Mouse (Mus musculus) neural tube, embryonic 11.5 days (tissue): ENCODE data around the gene Sf3b2. TPM values are rescaled to one million over a fixed set of nuclear protein-coding genes. Genes with fewer than 3 reads are reported as not detected.

ENCODE experiments used
- ATAC-seq: fragments of 200-750 bp; cut with Nextera tagmentation; 2 replicates; pipeline ENCODE4 v1.8.0; 2017; ENCODE audit warnings: moderate number of reproducible peaks, mild to moderate bottlenecking, moderate TSS enrichment, moderate library complexity; ENCODE audit not compliant: insufficient read depth, low FRiP score, low TSS enrichment
- DNase-seq: peaks from one replicate; pipeline ENCODE4 v3.0.0-alpha.2; 2015; ENCODE audit warnings: low spot score
- H3K27ac ChIP-seq: fragments of 300-500 bp; sonication (generic); 2 replicates; pipeline ENCODE4 v1.5.1; 2014; ENCODE audit warnings: low read depth, mild to moderate bottlenecking, low read length
- H3K27me3 ChIP-seq: fragments of 300-500 bp; sonication (generic); 2 replicates; pipeline ENCODE4 v1.6.1; 2014; ENCODE audit warnings: mild to moderate bottlenecking, low read length, mixed read lengths; ENCODE audit not compliant: control insufficient read depth, insufficient read depth
- H3K36me3 ChIP-seq: fragments of 300-500 bp; sonication (generic); 2 replicates; pipeline ENCODE4 v1.6.1; 2014; ENCODE audit warnings: mild to moderate bottlenecking, low read length, moderate library complexity, mixed read lengths; ENCODE audit not compliant: control insufficient read depth, insufficient read depth
- H3K4me1 ChIP-seq: fragments of 300-500 bp; sonication (generic); 2 replicates; pipeline ENCODE4 v1.6.1; 2014; ENCODE audit warnings: low read length, mixed read lengths; ENCODE audit not compliant: control insufficient read depth, insufficient read depth
- H3K4me2 ChIP-seq: fragments of 300-500 bp; sonication (generic); 2 replicates; pipeline ENCODE4 v1.6.1; 2014; ENCODE audit warnings: low read depth, mild to moderate bottlenecking, moderate library complexity
- H3K4me3 ChIP-seq: fragments of 300-500 bp; sonication (generic); 2 replicates; pipeline ENCODE4 v1.5.1; 2014; ENCODE audit warnings: low read depth, low read length
- H3K9ac ChIP-seq: fragments of 300-500 bp; sonication (generic); 2 replicates; pipeline ENCODE4 v1.6.1; 2014; ENCODE audit warnings: mild to moderate bottlenecking, low read length
- H3K9me3 ChIP-seq: fragments of 300-500 bp; sonication (generic); 2 replicates; pipeline ENCODE4 v1.6.1; 2016; ENCODE audit warnings: low read length; ENCODE audit not compliant: control insufficient read depth
- WGBS: fragments of 180-500 bp; shearing (Covaris S2); extraction: QIAGEN DNeasy Blood & Tissue Kit; methylation state at CpG from one replicate; pipeline ENCODE4 v1.1.7; 2014; 5-methylcytosine and 5-hydroxymethylcytosine counted together
- polyA plus RNA-seq: library from polyadenylated mRNA; unstranded; fragments of >200 nt; fragmentation: Nextera tagmentation; extraction: Ambion mirVana; gene quantifications from 2 replicates; pipeline ENCODE4 v1.2.1, GENCODE M21; 2014

Gene Sf3b2
- polyA plus RNA-seq, 1 experiment from 2014 or later = 405 TPM

DNA sequence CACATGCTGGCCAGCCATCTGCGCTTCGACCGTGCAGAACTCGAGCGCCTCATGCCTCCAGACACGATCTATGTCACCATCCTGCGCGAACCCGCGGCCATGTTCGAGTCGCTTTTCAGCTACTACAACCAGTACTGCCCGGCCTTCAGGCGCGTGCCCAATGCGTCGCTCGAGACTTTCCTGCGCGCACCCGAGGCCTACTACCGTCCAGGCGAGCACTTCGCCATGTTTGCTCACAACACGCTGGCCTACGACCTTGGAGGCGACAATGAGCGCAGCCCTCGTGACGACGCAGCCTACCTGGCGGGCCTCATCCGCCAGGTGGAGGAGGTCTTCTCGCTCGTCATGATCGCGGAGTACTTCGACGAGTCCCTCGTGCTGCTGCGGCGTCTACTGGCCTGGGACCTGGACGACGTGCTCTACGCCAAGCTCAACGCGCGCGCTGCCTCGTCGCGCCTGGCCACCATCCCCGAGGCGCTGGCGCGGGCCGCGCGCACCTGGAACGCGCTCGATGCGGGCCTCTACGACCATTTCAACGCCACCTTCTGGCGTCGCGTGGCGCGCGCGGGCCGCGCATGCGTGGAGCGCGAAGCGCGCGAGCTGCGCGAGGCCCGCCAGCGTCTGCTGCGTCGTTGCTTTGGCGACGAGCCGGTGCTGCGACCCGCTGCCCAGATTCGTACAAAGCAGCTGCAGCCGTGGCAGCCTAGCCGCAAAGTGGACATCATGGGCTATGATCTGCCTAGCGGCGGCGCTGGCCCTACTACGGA, 11.9 kb upstream of the Sf3b2 start:
- Histone ChIP-seq H3K36me3 (peaks cover 8% of the 10 kb centered on the region; the same call in 1 of the 2 replicates), H3K4me3 (peak overlapping the region; percentile 20; the same call in 1 of the 2 replicates), H3K9me3 (no peaks in the 10 kb centered on the region), H3K27me3 (no peaks in the 10 kb centered on the region), H3K4me2 (peak overlapping the region; percentile 33), H3K4me1 (no peaks in the 10 kb centered on the region), H3K27ac (no peak overlapping the region), H3K9ac (no peak overlapping the region)
- ATAC-seq (no peak), DNase-seq (peak; percentile 62)
- WGBS = 36% methylated on average over 98 of the region's 98 CpGs

DNA sequence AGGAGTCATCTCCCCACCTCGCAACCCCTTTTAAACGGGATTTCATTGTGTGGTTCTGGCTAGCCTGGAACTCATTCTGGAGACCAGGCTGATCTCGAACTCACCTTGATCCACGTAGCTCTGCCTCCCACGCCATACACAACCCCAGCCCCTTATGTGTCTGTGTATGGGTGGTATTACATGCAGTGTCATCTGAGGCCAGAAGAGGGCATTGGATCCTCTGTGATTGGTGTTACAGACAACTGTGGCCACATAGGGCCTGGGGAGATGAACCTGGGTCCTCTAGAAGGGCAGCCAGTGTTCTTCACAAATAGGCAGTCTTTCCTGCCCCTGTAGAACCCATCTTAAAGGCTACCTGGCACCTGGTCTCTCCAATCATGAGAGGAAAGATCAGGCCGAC, 11.0 kb upstream of the Sf3b2 start:
- no peaks in the 10 kb centered on the region for H3K9me3 ChIP-seq
- DNase-seq (no peak), ATAC-seq (no peak)
- no peak overlapping the region for H3K9ac ChIP-seq
- no peak overlapping the region for H3K4me3 ChIP-seq
- 90% methylated on average over 6 of the region's 6 CpGs for WGBS
- no peaks in the 10 kb centered on the region for H3K27me3 ChIP-seq
- no peak overlapping the region for H3K4me2 ChIP-seq
- H3K27ac ChIP-seq = no peak overlapping the region
- no peaks in the 10 kb centered on the region for H3K4me1 ChIP-seq
- H3K36me3 ChIP-seq = peaks cover 8% of the 10 kb centered on the region; the same call in 1 of the 2 replicates

DNA sequence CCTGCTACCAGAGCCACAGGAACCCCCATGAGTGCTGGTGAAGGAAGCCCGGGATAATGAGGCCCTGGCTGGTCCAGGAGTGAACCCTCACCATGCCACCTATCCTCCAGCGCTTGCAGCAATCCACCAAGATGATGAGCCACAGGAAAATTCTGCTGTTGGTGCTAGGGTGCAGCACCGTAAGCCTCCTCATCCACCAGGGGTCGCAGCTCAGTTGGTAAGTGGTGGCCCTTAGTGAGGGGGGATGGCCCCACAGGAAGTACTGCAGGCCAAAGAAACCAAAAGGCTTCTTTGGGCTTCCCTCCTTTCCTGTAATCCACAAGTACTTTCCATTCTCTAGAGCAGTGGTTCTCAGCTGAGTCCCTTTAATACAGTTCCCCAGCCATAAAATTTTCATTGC, 7.2 kb upstream of the Sf3b2 start:
- H3K36me3 ChIP-seq = peaks cover 8% of the 10 kb centered on the region; the same call in 1 of the 2 replicates
- H3K27me3 ChIP-seq = no peaks in the 10 kb centered on the region
- H3K4me2 ChIP-seq = no peak overlapping the region
- DNase-seq (peak; percentile 55), ATAC-seq (no peak)
- peaks cover 3% of the 10 kb centered on the region; the same call in 1 of the 2 replicates for H3K4me1 ChIP-seq
- WGBS = 22% methylated on average over 4 of the region's 4 CpGs
- H3K9ac ChIP-seq = no peak overlapping the region
- H3K4me3 ChIP-seq = no peak overlapping the region
- no peaks in the 10 kb centered on the region for H3K9me3 ChIP-seq
- no peak overlapping the region for H3K27ac ChIP-seq

DNA sequence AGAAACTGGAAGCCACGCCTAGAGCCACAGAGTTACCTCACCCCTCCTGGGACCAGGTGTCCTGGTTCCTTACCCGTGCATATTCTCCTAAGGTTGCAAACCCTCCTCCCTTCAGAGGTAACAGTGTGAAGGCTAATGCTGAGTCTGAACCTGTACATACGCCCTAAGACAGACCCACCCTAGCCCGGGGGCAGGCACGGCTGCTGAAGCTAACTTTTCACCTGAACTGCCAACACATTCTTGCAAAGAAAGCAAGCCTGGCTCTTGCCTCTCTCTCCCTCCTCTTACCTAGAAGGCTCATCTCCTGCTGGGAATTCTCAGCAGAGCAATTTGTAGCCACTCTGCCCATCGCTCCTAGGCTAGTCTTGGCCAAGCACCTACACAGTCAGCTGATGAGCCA, 5.3 kb upstream of the Sf3b2 start:
- H3K36me3 ChIP-seq = no peaks in the 10 kb centered on the region
- no peak overlapping the region for H3K4me2 ChIP-seq
- no peaks in the 10 kb centered on the region for H3K9me3 ChIP-seq
- ATAC-seq (no peak), DNase-seq (no peak)
- peaks cover 3% of the 10 kb centered on the region; the same call in 1 of the 2 replicates for H3K4me1 ChIP-seq
- H3K27ac ChIP-seq = no peak overlapping the region
- H3K27me3 ChIP-seq = no peaks in the 10 kb centered on the region
- H3K9ac ChIP-seq = no peak overlapping the region
- H3K4me3 ChIP-seq = no peak overlapping the region
- 86% methylated on average over 6 of the region's 6 CpGs for WGBS

DNA sequence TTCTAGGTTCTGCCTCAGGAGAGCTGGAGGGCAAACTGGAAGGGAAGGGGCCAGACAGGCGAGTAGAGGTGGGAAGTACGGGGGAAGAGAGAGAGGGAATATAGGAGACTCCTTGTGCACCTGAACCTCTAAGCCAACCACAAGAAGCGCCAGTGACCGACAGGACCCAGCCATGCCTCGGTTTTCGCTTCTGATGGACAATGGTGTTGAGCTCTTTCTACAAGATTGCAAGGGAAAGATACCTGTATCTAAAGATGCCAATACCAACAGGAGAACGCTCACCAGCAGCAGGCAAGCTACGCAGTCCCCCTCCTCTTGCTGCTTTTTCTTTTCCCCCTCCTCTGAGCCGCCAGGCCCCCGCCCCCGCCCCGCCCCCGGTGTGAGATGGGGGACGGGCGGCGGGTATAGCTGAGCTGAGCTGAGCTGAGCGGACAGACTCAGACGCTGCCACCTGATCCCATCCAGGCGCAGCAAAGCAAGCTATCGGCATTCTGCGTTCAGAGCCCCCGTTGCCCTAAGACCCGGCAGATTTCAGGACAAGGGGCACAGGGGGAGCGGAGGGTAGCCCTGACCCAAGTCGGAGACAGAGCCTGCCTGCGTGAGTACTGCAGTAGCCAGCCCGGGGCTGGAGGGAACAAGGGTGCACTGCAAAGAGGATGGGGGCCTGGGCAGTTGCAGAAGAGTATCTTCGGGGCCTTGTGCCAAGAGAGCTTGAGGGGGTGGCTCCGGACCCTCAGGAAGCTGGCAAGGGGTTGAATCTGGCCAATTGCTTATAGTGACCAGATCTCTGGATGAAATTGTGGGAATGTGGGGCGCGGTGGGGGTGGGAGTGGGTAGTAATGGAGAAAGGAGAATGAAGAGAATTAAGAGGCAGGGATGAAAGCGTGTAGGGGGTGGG, 2.9 kb upstream of the Sf3b2 start, which contains the start of gene Gal3st3:
Gene Gal3st3 (plus strand): TSS at position 429 of the 898 bp plus-strand sequence.
- DNase-seq (peak; percentile 71), ATAC-seq (no peak; the same call in 1 of the 2 replicates)
- Histone ChIP-seq H3K9me3 (no peaks in the 10 kb centered on the region), H3K4me3 (peak within 1 kb of the TSS; percentile 48), H3K9ac (peak within 1 kb of the TSS; percentile 78), H3K4me2 (peak within 1 kb of the TSS; percentile 70), H3K36me3 (no peaks in the 10 kb centered on the region; the same call in 1 of the 2 replicates), H3K27ac (no peak within 1 kb of the TSS), H3K27me3 (no peaks in the 10 kb centered on the region), H3K4me1 (peaks cover 8% of the 10 kb centered on the region; the same call in 1 of the 2 replicates)
- 7% methylated on average over 31 of the region's 32 CpGs for WGBS

DNA sequence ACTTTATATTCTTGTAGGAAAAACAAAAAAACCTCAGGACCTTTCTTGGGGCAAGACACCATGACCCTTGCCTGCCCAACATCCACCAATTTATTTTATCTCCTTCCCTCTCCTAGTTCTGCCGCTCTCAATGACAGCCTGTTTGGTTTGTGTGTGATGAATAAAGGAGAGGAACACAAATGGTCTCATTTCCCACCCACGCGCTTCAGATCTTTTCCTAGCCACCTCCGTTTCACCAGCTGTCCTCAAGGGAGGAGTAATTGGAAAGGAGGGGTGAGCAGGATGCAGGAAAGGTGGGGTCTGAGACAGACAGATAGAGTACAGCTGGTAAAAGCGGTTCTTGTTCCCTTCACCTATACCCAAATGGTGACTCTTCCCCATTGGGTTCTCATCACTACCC, 1.4 kb upstream of the Sf3b2 start:
- no peaks in the 10 kb centered on the region for H3K9me3 ChIP-seq
- no peak overlapping the region for H3K9ac ChIP-seq
- WGBS = 65% methylated on average over 5 of the region's 5 CpGs
- DNase-seq (no peak), ATAC-seq (no peak)
- H3K4me1 ChIP-seq = peaks cover 8% of the 10 kb centered on the region; the same call in 1 of the 2 replicates
- no peak overlapping the region for H3K4me2 ChIP-seq
- peaks cover 5% of the 10 kb centered on the region; the same call in 1 of the 2 replicates for H3K36me3 ChIP-seq
- H3K27ac ChIP-seq = no peak overlapping the region
- no peaks in the 10 kb centered on the region for H3K27me3 ChIP-seq
- H3K4me3 ChIP-seq = no peak overlapping the region

DNA sequence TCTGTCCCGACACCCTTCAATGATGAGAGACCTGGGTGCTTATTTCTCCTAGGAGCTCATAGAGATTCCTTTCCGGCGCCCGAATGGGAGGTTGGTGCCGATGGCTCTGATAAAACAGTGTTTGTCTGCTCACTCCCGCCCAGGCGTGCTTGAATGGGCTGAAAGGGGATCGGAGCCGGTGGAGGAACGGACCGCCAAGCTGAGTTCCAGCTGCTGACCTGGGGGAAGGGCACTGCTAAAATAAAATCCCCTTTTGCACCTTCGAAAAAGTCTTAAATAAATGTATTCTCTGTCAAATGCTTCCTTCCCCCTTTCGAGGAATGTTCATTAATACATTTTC, 451 bp upstream of the Sf3b2 start:
- DNase-seq (no peak), ATAC-seq (peak; percentile 55)
- Histone ChIP-seq H3K4me2 (peak overlapping the region; percentile 54), H3K9me3 (no peaks in the 10 kb centered on the region), H3K4me1 (peaks cover 8% of the 10 kb centered on the region; the same call in 1 of the 2 replicates), H3K27ac (peak overlapping the region; percentile 58; the same call in 1 of the 2 replicates), H3K27me3 (no peaks in the 10 kb centered on the region), H3K9ac (peak overlapping the region; percentile 68), H3K36me3 (peaks cover 8% of the 10 kb centered on the region), H3K4me3 (peak overlapping the region; percentile 87)
- WGBS = 7% methylated on average over 13 of the region's 13 CpGs

DNA sequence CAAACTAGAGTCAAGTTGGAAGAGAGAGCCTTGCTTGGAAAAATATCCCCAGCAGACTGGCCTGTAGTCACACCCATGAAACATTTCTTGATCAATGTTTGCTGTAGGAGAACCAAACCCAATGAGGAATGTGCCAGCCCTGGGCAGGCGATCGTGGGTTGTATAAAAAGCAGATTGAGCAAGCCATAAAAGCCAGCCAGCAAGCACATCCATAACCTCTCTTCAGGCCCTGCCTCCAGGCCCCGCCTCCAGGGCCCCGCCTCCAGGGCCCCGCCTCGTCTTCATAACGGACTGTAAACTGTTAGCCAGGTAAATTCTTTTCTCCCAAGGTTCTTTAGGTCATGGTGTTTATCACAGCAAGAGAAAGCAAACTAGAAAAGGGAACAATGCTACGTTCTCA, 16.9 kb downstream of the Sf3b2 start:
- Histone ChIP-seq H3K9me3 (no peaks in the 10 kb centered on the region), H3K9ac (no peak overlapping the region), H3K4me3 (no peak overlapping the region), H3K36me3 (peaks cover 30% of the 10 kb centered on the region), H3K27me3 (no peaks in the 10 kb centered on the region), H3K4me1 (peaks cover 4% of the 10 kb centered on the region; the same call in 1 of the 2 replicates), H3K4me2 (no peak overlapping the region), H3K27ac (no peak overlapping the region)
- no peak for ATAC-seq
- 79% methylated on average over 8 of the region's 8 CpGs for WGBS
- DNase-seq = no peak
